Mouse (Mus musculus): ENCODE data around the gene Txndc2.

Gene Txndc2

GRCm38 (mm10) chr17:65612391-65613141 lies 29.4 kb downstream of the Txndc2 start:
- DNase-seq (ENCODE audit: low spot score in 2 of 2) = peak; percentile 28 to 33

- DNase-seq (ENCODE audit: low spot score in 2 of 2) = no peak
These were observed 30.2 kb downstream of the Txndc2 start for GRCm38 (mm10) chr17:65611721-65612120.

GRCm38 (mm10) chr17:65608743-65609142 lies 33.2 kb downstream of the Txndc2 start:
- DNase-seq (ENCODE audit: low spot score in 2 of 2) = no peak

GRCm38 (mm10) chr17:65608312-65608687 lies 33.7 kb downstream of the Txndc2 start:
- DNase-seq (ENCODE audit: low spot score in 2 of 2) = no peak

- no peak for DNase-seq (ENCODE audit: low spot score in 2 of 2)
These were observed 34.2 kb downstream of the Txndc2 start for GRCm38 (mm10) chr17:65607574-65608311.

GRCm38 (mm10) chr17:65606014-65606413 lies 36.0 kb downstream of the Txndc2 start:
- DNase-seq (ENCODE audit: low spot score in 2 of 2) = no peak

- no peak for DNase-seq (ENCODE audit: low spot score in 2 of 2)
These were observed 37.1 kb downstream of the Txndc2 start for GRCm38 (mm10) chr17:65604892-65605291.

GRCm38 (mm10) chr17:65604315-65604714 lies 37.7 kb downstream of the Txndc2 start:
- DNase-seq (ENCODE audit: low spot score in 2 of 2) = no peak

- no peak for DNase-seq (ENCODE audit: low spot score in 2 of 2)
These were observed 44.0 kb downstream of the Txndc2 start for GRCm38 (mm10) chr17:65597857-65598486.

- no peak for DNase-seq (ENCODE audit: low spot score in 2 of 2)
These were observed 47.3 kb downstream of the Txndc2 start for GRCm38 (mm10) chr17:65594687-65595086.

Measured in thymus, postnatal 10 days (tissue).